Mouse (Mus musculus): ENCODE results near the gene Cyp46a1.

DNA sequence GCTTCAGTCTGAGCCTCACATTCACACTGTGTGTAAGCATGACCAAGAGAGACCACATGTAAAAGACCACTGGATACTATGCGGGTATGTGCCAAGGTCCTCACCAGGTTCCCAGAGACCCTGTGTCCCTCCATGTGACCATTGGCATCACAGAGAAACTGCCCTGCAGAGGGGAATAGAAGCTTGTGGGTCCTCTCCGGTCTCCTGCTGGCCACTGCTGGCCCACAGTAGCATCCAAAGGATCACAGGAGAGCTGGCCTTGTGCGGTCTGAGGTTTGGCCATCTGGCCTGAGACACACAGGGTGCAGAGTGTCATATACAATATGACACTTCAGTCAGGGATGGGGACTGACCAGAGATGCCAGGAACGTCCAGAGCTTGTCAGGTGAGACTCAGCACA lies 24.1 kb upstream of the Cyp46a1 start:
- TF ChIP-seq ZNF384 (IDR thresholded peaks at IDR 0.05; ENCODE audit: low read depth, low read length) (no peak), HCFC1 (IDR thresholded peaks at IDR 0.05; ENCODE audit: borderline replicate concordance, insufficient read depth, low read length) (no peak), CHD2 (IDR thresholded peaks at IDR 0.05; ENCODE audit: low read depth, low read length) (no peak), MAFK (IDR thresholded peaks at IDR 0.05; ENCODE audit: insufficient read depth, low read depth, low read length) (no peak)

Data from ES-E14 (cell line).